Mouse (Mus musculus) spleen, adult 2 months (tissue): ENCODE results near the gene Arhgap10.

Source experiments
- CTCF ChIP-seq: fragments of 200-500 bp; IDR thresholded peaks from 2 replicates; pipeline ENCODE4 v1.5.1; 2011; ENCODE audit warnings: mild to moderate bottlenecking, inconsistent platforms; ENCODE audit not compliant: insufficient read depth, insufficient read length, insufficient replicate concordance; ENCODE audit errors: extremely low read depth
- POLR2A ChIP-seq: fragments of 200-500 bp; IDR thresholded peaks from 2 replicates; pipeline ENCODE4 v1.6.1; 2011; ENCODE audit warnings: low read depth, low read length, inconsistent platforms

- no peak for TF ChIP-seq CTCF
- no peak for TF ChIP-seq POLR2A
Observed at GRCm38 (mm10) chr8:77380844-77381243, 136.9 kb downstream of the Arhgap10 start.
